Mouse (Mus musculus) embryo, embryonic 11.5 days (tissue): ENCODE results near the gene Vmn1r56.
"Not testable (repeated sequence)": the region's sequence is repeated elsewhere in the genome, so short reads cannot be mapped to it uniquely, and the experiment has no call there.

Experiments
- DNase-seq: peaks from one replicate; pipeline ENCODE4 v3.0.0-alpha.2; 2012; ENCODE audit warnings: low read depth, low spot score

Gene Vmn1r56

DNA sequence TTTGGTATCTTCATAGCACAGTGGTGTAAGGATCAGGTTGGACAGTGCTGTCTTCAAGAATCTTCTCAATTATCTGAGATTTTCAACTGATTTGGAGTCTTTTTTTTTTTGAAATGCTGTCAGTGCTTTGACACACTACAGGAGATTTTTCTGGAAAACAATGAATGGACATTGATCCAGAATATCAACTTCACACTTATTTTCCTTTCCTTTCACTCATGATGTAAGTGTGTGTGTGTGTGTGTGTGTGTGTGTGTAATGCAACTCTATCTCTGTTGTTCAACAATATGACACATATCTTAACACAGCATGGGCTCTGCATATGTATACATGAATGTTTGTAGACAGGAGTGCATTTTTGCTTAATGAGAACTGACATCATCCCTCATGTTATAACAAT is at the start of gene Vmn1r56:
Gene Vmn1r56, minus strand, starts transcription at position 101 of the 400 bp plus-strand sequence.
- DNase-seq = not testable (repeated sequence)

DNA sequence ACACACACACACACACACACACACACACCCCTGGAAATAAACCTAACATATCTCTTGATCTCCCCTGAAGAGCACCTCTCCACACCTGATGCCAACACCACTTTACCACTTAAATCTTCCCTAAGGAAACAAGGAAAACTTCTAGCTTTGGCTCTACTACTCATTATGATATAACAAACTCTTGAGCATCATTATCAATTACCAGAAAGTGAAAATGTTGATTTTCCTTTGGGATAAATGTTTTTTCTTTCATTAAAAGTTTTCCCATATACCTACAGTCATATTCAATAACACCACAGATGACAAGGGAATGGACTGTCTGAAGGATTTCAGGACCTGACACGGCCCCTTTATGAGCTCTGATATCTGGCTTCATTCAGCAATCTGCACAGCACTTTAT is 21.6 kb upstream of the Vmn1r56 start, which contains the start of gene Vmn1r57:
Gene Vmn1r57, plus strand, starts transcription at position 301 of the 400 bp plus-strand sequence.
- not testable (repeated sequence) for DNase-seq

DNA sequence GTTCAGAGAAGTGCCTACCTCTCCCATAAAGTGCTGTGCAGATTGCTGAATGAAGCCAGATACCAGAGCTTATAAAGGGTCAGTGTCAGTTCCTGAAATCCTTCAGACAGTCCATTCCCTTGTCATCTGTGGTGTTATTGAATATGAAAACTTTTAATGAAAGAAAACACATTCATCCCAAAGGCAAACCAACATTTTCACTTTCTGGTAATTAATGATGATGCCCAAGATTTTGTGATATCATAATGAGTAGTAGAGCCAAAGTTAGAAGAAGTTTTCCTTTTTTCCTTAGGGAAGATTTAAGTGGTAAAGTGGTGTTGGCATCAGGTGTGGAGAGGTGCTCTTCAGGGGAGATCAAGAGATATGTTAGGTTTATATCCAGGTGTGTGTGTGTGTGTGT is 47.0 kb downstream of the Vmn1r56 start, which contains the start of gene Vmn1r55:
Gene Vmn1r55, minus strand, starts transcription at position 101 of the 400 bp plus-strand sequence.
- not testable (repeated sequence) for DNase-seq
